Mouse (Mus musculus) layer of hippocampus, postnatal 36 days (tissue): ENCODE measurements around the gene Rita1. TPM values are rescaled to one million over a fixed set of nuclear protein-coding genes. Genes with fewer than 3 reads are reported as not detected.

Experiments
- DNase-seq, 2 experiments: peaks; one replicate each; pipeline ENCODE4 v3.0.0; 2022
- total RNA-seq, 2 experiments: library from RNA; stranded (reverse); gene quantifications; 2 replicates each; pipeline ENCODE4 v1.2.3; 2021

The Rita1 gene
- total RNA-seq, 2 experiments from 2014 or later: 29.1 to 29.6 TPM

- DNase-seq: no peak
These were observed 42.0 kb downstream of the Rita1 start for GRCm38 (mm10) chr5:120570289-120570897.

DNA sequence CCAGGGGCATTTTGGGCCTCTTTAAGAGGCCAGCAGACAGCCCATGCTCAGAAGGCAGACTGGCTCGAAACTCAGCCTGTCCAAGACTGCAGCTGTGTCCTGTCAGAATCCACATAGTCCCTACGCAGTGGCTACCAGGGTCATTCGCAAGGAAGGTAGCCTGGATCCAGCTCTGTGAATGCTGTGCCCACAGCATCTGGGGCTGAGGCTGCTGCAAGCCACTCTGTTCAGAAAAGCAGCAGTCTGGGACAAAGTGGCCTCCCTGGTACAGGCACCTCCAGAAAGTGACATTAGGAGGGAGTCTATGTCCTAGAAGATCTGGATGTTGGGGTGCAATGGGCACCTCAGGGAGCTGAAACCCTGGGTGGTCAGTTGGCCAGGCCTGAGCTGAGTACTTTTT, 42.6 kb downstream of the Rita1 start:
- DNase-seq: no peak

DNA sequence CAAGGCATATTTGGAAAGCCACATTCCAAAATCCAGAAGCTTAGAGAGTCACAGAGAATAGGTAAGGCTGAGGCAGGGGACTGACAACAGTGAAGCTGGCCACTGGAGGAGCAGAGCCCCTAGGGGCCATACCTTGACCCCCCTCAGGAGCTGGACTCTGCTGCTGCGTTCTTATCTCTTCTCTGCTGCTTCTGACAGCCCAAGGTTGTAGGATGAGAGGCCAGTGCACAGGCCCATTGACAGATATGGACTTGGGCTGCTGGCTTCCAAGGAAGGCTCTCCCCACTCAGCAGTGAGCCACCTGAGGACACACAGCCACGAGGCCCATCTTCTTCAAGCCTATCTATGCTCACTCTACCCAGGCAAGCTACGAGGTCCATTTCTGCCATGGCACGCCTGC, 43.4 kb downstream of the Rita1 start:
- DNase-seq: no peak

- no peak for DNase-seq
These were observed 44.0 kb downstream of the Rita1 start for GRCm38 (mm10) chr5:120568336-120568768.

GRCm38 (mm10) chr5:120567761-120568211, 44.6 kb downstream of the Rita1 start:
- DNase-seq: no peak

DNA sequence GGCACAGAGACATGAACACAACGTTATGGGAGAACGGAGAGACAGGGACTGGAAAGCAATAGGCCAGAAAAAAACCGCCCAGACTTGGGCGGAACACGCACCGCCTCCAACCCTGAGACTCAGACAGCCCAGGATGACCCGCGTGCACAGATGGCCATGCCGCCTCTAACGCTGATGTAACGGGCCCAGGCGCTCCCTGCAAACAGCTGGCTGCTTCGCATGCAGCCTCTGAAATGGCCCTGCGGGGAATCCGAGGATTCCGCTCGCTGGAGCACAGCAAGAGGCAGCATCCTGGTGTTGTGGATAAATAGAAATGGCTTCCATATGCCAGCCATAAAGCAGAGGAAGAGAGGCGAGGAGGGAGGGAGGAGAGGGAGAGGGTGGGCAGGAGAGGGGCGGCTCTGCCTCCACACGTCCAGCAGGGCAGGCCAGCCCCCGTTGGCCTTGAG, 45.1 kb downstream of the Rita1 start:
- peak in 1 of 2 experiments; percentile 41 for DNase-seq

GRCm38 (mm10) chr5:120566681-120567252, 45.6 kb downstream of the Rita1 start:
- no peak for DNase-seq

DNA sequence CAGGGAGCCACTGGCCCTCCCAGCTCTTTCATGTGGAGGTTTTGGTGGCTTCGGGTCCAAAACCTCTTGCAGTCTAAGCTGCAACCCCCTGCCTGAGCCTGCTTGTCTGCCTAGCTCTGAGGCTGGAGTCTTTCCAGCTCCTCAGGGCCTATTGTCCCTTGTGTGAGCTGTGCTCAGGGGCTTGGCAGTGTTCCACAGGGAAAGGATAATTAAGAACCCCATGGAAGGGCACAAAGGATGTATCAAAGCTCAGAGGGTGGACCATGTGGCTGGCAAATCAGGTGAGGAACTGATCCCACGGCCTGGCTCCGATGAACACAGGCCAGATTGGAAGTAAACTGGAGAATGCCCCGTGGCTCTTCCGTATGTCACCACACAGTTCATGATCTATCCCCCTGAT, 46.3 kb downstream of the Rita1 start:
- no peak for DNase-seq

DNA sequence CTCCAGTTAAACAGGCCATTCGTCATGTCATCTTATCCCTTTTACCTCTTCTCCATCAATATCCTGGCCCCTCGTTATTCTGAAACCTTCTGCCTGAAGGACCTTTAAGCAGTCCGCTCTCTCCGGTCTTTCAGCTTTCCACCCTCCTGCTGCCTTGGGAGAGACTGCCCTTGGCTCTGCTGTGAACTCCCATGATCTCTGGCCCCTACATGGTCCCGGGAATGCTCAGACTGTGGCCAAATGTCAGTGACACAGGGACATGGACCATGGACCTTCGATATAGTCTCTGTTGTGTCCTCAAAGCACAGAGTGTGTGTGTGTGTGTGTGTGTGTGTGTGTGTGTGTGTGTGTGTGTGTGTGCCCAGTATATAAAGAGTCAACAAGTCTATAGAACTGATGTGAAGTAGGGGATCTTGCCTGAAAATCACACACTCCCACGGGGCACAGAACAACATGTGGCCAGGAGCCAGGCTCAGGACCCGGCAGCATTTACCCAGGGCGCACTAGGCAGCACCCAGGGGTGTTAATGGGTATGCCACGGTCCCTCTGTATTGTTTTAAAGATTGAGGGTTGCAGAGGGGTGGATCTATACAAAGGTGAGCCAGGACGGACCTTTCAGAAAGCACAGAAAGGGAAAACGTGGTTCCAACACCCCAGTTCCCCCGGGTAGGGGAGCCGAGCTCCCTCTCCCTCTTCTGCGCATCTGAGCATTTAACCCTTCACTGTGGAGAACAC, 47.1 kb downstream of the Rita1 start:
- no peak for DNase-seq

GRCm38 (mm10) chr5:120563914-120564311, 48.5 kb downstream of the Rita1 start:
- DNase-seq: no peak

DNA sequence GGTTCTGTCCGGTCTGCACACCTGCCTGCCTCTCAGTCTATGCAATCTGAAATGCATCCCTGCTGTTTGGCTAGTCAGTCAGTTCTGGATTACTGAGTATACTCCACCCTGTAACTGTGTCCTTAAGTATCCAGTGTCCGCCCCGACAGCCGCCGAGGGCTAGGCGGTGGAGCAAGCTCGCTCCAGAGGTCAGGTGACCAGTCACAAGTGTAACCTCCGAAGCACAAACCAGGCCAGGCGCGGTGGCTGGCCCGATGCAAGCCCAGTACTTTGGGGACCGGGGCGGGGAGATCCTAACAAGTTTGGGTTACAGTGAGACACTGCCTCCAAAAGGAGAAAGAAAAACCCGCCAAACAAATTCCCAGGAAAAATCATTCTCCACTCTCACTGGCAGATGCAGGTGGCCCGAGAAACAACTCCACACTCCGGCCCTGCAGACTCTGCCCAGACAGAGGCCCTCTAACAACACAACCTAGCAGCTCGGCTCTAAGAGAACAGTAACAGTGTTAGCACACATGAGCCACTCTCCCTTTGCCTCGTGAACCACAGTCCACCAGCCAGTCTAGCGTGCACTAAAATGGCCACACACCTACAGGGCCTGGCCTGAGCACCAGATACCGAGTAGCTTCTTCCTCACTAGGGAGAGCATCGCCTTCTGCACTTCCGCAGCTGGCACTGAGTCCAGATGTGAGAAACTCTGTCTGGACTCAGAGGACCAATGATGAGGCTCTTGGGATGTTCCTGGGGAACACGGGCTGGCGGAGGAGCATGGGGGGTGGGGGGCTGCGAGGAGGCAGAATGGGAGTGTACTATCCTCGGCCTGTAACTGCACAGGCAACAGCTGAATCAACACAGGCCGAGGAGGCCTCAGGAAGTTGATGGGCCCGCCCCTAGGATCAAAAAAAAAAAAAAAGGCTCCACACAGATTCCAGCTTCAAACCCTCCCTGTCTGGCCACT, 49.2 kb downstream of the Rita1 start:
- DNase-seq: no peak

DNA sequence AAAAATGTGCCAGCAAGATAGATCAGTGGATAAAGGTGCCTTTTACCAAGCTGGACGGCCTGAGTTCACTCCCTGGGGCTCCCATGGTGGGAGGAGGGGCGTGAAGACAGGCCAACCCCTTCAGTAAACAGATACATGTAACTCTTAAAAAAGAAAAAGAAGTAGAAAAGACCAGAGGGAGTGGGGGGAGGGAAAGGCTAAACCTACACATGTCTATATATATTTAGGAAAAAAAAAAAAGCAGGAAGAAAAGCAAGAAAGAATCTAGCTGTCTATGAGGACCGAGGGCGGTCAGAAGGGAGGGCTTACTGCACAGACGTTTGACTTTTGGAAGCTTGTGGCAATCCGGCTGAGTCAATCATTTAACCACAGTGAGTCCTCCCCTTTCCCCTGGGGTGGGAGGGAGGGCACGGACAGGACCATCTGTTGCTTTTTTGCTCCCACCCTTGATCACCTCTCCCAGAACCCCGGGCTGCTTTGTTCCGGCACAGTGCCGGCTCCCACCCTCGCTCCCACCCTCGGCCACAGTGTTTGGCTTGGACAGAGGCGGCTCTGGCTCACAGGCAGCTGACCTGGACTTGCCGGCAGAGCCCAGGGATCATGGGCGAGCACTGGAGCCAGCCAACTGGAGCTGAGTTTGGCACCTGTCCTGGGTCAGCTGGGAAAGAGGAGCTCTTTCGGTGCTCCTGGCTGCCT, 51.6 kb downstream of the Rita1 start:
- peak; percentile 41 to 58 for DNase-seq

DNA sequence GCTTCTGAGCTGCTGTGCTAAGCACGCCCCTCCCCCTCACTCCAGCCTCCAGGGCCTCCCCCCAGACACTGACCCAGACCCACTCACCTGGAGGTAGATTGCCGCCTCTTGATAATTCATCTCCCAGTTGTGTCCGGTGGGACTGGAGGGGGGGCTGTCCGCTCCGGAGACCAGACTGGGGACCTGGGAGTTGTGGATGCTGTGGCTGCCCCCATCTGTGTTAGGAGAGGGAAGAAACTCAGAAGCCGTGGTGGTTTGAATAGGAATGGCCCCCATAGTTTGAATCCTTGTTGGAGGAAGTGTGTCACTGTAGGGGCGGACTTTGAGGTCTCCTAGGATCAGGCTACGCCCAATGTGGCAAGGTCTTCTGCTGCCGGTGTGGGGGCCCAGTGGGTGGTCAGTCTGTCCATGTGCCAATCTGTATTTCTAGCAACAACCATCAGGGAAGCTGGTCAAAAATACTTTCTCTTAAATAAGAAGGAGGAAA, 52.2 kb downstream of the Rita1 start:
- no peak for DNase-seq

DNA sequence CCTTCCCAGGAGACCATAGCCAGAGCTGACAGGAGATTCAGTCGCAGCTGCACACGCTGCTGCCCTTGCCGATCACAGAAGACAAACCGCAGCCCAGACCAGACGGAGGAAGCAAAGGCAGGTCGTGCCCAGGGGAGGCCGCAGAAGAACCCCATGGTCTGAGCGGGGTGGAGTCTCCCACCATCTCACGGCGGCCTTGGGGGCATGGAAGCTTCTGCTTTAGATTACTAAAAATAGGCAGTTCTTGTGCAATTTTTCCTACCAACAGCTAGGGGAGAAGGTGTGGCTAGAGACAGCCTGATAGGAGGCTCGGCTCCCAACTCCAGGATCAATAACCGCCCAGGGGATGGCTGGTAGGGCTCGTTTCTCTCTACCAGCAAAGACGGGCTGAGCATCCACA, 53.6 kb downstream of the Rita1 start:
- DNase-seq: no peak

GRCm38 (mm10) chr5:120558041-120558440, 54.3 kb downstream of the Rita1 start:
- DNase-seq: no peak

GRCm38 (mm10) chr5:120555871-120556270, 56.5 kb downstream of the Rita1 start:
- no peak for DNase-seq

DNA sequence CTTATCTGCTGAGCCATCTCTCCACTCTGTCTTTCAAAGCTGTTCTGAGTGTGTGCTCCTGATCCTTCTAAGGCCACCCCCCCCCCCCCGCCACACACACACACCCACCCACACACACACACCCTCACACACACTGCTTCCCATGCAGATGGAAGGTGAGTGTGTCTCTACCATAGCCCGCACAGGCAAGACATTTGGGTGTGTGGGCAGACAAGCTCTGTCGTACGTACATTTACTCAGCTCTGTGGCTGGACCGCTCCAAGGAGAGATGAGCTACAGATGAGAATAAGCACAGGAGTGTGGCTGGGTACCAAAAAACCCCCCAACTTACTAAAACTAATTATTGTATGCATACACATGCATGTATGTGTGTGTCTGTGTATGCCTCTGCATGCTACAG, 61.7 kb downstream of the Rita1 start:
- DNase-seq: no peak

GRCm38 (mm10) chr5:120550137-120550536, 62.3 kb downstream of the Rita1 start:
- no peak for DNase-seq

DNA sequence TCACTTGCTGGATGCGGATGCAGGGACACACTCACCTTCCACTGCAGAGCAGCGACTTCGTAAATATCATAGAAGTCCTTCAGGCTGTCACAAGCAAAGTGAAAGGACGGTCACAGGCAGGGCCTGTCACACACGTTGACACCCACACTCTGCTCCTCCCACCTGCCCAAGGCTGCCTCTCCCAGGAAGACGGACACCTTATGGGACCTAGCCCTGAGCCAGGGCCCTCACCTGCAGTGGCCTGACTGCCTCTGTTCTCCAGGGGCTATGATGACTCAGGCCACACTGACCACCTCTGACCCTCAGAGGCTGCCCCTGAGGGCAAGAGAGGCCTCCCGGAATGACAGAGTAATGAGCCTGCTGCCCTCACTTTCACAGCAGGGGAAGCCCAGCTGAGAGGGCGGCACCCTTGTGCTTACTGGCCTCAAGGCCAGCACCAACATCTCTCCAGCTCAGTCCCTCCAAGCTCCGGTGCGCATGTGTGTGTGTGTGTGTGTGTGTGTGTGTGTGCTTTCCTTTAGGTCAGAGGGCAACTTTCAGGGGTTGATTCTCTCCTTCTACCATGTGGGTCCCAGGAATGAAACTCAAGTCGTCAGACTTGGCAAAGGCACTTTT, 64.0 kb downstream of the Rita1 start:
- DNase-seq: no peak
